Mouse (Mus musculus) B cell, adult 2 months (primary cell): ENCODE data around the gene Olfr849.

ENCODE experiments used
- DNase-seq, 2 experiments: peaks; one replicate each; pipeline ENCODE4 v3.0.0; 2022

The Olfr849 gene

GRCm38 (mm10) chr9:19439966-19440365 lies at the start of gene Olfr849:
TSS of gene Olfr849 (plus strand) at chr9:19440266.
- DNase-seq: no peak

- DNase-seq: no peak
These were observed 38.1 kb downstream of the Olfr849 start, which contains the start of gene Olfr850 for GRCm38 (mm10) chr9:19478148-19478547. TSS of gene Olfr850 (minus strand) at chr9:19478248.

DNA sequence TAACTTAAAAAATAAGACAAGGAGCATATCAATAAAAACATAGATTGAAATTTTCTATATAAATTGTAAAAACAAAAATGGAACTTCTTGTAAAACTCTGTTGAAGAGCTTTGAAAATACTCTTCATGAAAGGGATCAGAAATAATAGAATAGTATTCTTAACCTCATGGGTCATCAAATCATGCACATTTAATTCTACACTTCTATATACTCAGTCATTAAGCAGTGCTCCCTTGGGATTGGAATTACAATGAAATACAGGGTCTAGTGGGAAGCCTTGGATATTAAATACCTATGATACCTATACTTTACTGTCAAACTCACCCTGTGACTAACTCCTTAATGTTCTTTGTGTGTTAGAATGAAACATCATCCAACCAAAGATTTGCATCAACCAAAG lies 52.9 kb downstream of the Olfr849 start, which contains the start of gene Olfr851:
TSS of gene Olfr851 (plus strand) at position 301 of the 400 bp plus-strand sequence.
- no peak for DNase-seq
